Mouse (Mus musculus) heart, postnatal 10 days (tissue): Measurements from ENCODE around the gene Ublcp1. TPM values are rescaled to one million over a fixed set of nuclear protein-coding genes. Genes with fewer than 3 reads are reported as not detected.

Source experiments
- DNase-seq, 2 experiments: peaks; one replicate each; pipeline ENCODE4 v3.0.0; 2021
- intact Hi-C: fragments of 180-260 bp; cut with DNase I; formaldehyde crosslinking; loops from one replicate; pipeline ENCODE4 v1.15.1; 2025
- microRNA-seq, 2 experiments: library from miRNA; unstranded; fragments of <30 nt; microRNA quantifications; one replicate each; pipeline ENCODE4 v1.2.0; 2022
- total RNA-seq, 2 experiments: library from RNA; stranded (reverse); gene quantifications; 2 replicates each; pipeline ENCODE4 v1.2.3; 2021

Gene Ublcp1
- total RNA-seq, 2 experiments from 2014 or later = 36.6 to 40.9 TPM

GRCm38 (mm10) chr11:44423261-44423660 is 47.0 kb downstream of the Ublcp1 start:
- DNase-seq = no peak
- intact Hi-C loops = no loop called here

- intact Hi-C loops = no loop called here
- peak; percentile 10 to 11 for DNase-seq
These were observed 47.8 kb downstream of the Ublcp1 start for GRCm38 (mm10) chr11:44422337-44423111.

- intact Hi-C loops = no loop called here
- DNase-seq = no peak
These were observed 52.9 kb downstream of the Ublcp1 start for GRCm38 (mm10) chr11:44417403-44417802.

GRCm38 (mm10) chr11:44414605-44415004 is 55.7 kb downstream of the Ublcp1 start:
- no peak for DNase-seq
- intact Hi-C loops = no loop called here

- no peak for DNase-seq
- intact Hi-C loops = no loop called here
These were observed 56.9 kb downstream of the Ublcp1 start for GRCm38 (mm10) chr11:44413371-44413770.

- peak in 1 of 2 experiments; percentile 11 for DNase-seq
- intact Hi-C loops = no loop called here
These were observed 58.0 kb downstream of the Ublcp1 start for GRCm38 (mm10) chr11:44412276-44412675.

GRCm38 (mm10) chr11:44410413-44410812 is 59.9 kb downstream of the Ublcp1 start:
- DNase-seq = no peak
- intact Hi-C loops = no loop called here

- DNase-seq = peak in 1 of 2 experiments; percentile 10
- intact Hi-C loops = no loop called here
These were observed 61.7 kb downstream of the Ublcp1 start for GRCm38 (mm10) chr11:44408626-44409025.

- intact Hi-C loops = no loop called here
These were observed 63.8 kb downstream of the Ublcp1 start for GRCm38 (mm10) chr11:44406457-44406856.

GRCm38 (mm10) chr11:44405961-44406360 is 64.3 kb downstream of the Ublcp1 start:
- DNase-seq = no peak
- intact Hi-C loops = no loop called here

More at GRCm38 (mm10) chr11:44406457-44406856, 63.8 kb downstream of the Ublcp1 start:
- no peak for DNase-seq

- DNase-seq = no peak
These were observed 65.2 kb downstream of the Ublcp1 start for GRCm38 (mm10) chr11:44405113-44405512.

More at GRCm38 (mm10) chr11:44405113-44405512, 65.2 kb downstream of the Ublcp1 start:
- intact Hi-C loops = no loop called here

Small RNA genes lying within 50 kb of the gene (microRNA-seq; reads per million reads assigned to microRNA genes)
- gene Gm22121 = 0 reads per million in 2 experiments

Other genes starting within 250 kb of the Ublcp1 start
- gene Il12b, start 70.4 kb downstream of the Ublcp1 start, total RNA-seq = not detected
- 10 to 100 TPM; 25.2 to 26.1 TPM for gene Rnf145, start 48.5 kb upstream of the Ublcp1 start, total RNA-seq
- 10 to 100 TPM; 29.5 to 35.3 TPM for gene Ebf1, start 146.8 kb upstream of the Ublcp1 start, total RNA-seq